Mouse (Mus musculus) lung, postnatal 0 days (tissue): Measurements from ENCODE around the gene Aurkaip1.

ENCODE experiments used
- CTCF ChIP-seq: IDR thresholded peaks from 2 replicates; pipeline ENCODE4 v1.5.1; 2016; ENCODE audit warnings: antibody characterized with exemption, mild to moderate bottlenecking
- EP300 ChIP-seq: IDR thresholded peaks from 2 replicates; pipeline ENCODE4 v1.6.1; 2016; ENCODE audit warnings: antibody characterized with exemption, mild to moderate bottlenecking, control low read depth

DNA sequence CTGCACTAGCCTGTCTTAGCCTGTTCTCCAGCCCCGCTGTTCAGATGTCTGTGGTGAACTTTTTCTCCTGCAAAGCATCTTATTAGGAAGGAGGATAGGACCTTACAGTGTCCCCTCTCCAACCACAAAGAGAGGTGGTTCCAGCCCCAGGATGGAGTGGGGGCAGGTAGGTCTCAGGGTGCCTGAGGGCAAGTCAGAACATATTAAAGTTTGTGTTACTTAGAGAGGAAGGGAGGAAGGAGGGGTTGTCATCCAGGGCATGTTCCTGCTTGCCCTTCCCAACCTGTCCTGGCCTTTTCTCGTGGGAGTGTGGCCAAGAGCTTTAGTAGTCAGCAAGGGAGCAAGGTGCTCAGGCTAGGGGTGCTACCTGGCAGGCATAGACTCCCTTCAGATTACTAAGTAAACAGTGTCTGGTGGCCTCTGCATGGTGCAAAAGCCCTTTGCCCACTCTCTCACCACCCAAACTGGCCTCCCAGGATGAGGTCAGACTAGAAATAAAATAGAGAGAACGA lies 40.4 kb upstream of the Aurkaip1 start:
- TF ChIP-seq CTCF (no peak), EP300 (no peak)
